Mouse (Mus musculus) heart, embryonic 13.5 days (tissue): ENCODE results near the gene Slc22a12. TPM values are rescaled to one million over a fixed set of nuclear protein-coding genes. Genes with fewer than 3 reads are reported as not detected.
A peak's percentile ranks its signal among the peaks of the same experiment; 100 is the strongest.

Experiments used
- ATAC-seq: fragments of 200-750 bp; cut with Nextera tagmentation; 2 replicates; pipeline ENCODE4 v1.8.0; 2017; ENCODE audit warnings: moderate TSS enrichment; ENCODE audit not compliant: insufficient number of reproducible peaks, low FRiP score, low TSS enrichment; ENCODE audit errors: extremely low read depth
- H3K27ac ChIP-seq: fragments of 300-500 bp; sonication (generic); replicated peaks from 2 replicates; pipeline ENCODE4 v1.5.1; 2015; ENCODE audit warnings: moderate library complexity, mild to moderate bottlenecking, inconsistent platforms
- H3K27me3 ChIP-seq: fragments of 300-500 bp; sonication (generic); replicated peaks from 2 replicates; pipeline ENCODE4 v1.6.1; 2015; ENCODE audit warnings: mild to moderate bottlenecking, inconsistent platforms
- H3K36me3 ChIP-seq: fragments of 300-500 bp; sonication (generic); 2 replicates; pipeline ENCODE4 v1.6.1; 2015; ENCODE audit warnings: mild to moderate bottlenecking, inconsistent platforms
- H3K4me1 ChIP-seq: fragments of 300-500 bp; sonication (generic); 2 replicates; pipeline ENCODE4 v1.6.1; 2015; ENCODE audit warnings: inconsistent platforms
- H3K4me2 ChIP-seq: fragments of 300-500 bp; sonication (generic); 2 replicates; pipeline ENCODE4 v1.6.1; 2015; ENCODE audit warnings: inconsistent platforms, mild to moderate bottlenecking, moderate library complexity
- H3K4me3 ChIP-seq: fragments of 300-500 bp; sonication (generic); 2 replicates; pipeline ENCODE4 v1.5.1; 2015; ENCODE audit warnings: moderate library complexity, mild to moderate bottlenecking, inconsistent platforms
- H3K9ac ChIP-seq: fragments of 300-500 bp; sonication (generic); 2 replicates; pipeline ENCODE4 v1.6.1; 2015; ENCODE audit warnings: inconsistent platforms, mild to moderate bottlenecking, moderate library complexity
- H3K9me3 ChIP-seq: fragments of 300-500 bp; sonication (generic); 2 replicates; pipeline ENCODE4 v1.6.1; 2016; ENCODE audit warnings: inconsistent platforms
- WGBS: fragments of 180-500 bp; shearing (Covaris S2); methylation state at CpG from one replicate; pipeline ENCODE4 v1.1.7; 2015; ENCODE audit warnings: mixed read lengths; 5-methylcytosine and 5-hydroxymethylcytosine counted together
- polyA plus RNA-seq: library from polyadenylated mRNA; unstranded; fragments of >200 nt; fragmentation: Nextera tagmentation; extraction: Ambion mirVana; gene quantifications from 2 replicates; pipeline ENCODE4 v1.2.1, GENCODE M21; 2015

Slc22a12 gene
- polyA plus RNA-seq, 1 experiment from 2014 or later: not detected

DNA sequence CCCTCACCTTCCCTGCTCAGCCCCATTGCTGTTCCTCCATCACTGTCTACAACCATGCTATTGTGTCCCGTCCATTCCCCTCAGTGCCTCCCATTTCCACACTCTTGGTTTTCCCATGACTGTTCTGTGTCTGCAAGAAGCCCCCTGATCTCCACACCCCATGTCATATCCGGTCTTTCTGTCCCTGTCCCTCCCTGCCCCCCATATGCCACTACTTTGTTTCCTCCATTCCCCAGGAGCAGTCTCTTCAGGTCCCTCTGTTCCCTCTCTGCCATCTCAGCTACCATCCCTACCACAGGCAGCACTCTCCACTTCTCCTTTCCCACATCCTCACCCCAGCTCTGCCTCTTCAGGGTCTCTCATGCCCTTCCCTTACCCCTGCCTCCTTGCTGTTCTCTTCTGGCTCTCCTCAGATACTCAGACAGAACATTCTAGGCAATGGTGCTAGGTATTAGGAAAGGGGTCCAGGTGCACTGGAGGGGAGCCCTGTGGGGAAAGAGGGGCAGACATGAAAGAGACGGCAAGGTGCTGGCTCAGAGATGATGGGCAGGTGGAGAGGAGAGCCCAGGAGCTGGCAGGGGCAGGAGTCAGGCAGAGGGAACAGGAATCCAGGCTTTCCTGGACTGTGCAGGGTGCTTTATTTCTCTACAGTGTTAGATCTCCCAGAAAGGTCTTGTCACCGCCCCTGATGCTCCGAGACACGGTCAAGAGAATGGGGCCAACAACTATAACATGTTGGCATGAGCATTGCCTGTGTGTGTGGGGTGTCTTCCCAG is 42.8 kb downstream of the Slc22a12 start:
- peaks cover 100% of the 10 kb centered on the region for H3K27me3 ChIP-seq
- peaks cover 28% of the 10 kb centered on the region for H3K4me1 ChIP-seq
- no peak overlapping the region for H3K27ac ChIP-seq
- no peak overlapping the region for H3K4me2 ChIP-seq
- H3K9me3 ChIP-seq: no peaks in the 10 kb centered on the region
- no peak overlapping the region for H3K4me3 ChIP-seq
- no peak overlapping the region for H3K9ac ChIP-seq
- no peak for ATAC-seq
- WGBS: 56% methylated on average over 6 of the region's 6 CpGs
- H3K36me3 ChIP-seq: no peaks in the 10 kb centered on the region

DNA sequence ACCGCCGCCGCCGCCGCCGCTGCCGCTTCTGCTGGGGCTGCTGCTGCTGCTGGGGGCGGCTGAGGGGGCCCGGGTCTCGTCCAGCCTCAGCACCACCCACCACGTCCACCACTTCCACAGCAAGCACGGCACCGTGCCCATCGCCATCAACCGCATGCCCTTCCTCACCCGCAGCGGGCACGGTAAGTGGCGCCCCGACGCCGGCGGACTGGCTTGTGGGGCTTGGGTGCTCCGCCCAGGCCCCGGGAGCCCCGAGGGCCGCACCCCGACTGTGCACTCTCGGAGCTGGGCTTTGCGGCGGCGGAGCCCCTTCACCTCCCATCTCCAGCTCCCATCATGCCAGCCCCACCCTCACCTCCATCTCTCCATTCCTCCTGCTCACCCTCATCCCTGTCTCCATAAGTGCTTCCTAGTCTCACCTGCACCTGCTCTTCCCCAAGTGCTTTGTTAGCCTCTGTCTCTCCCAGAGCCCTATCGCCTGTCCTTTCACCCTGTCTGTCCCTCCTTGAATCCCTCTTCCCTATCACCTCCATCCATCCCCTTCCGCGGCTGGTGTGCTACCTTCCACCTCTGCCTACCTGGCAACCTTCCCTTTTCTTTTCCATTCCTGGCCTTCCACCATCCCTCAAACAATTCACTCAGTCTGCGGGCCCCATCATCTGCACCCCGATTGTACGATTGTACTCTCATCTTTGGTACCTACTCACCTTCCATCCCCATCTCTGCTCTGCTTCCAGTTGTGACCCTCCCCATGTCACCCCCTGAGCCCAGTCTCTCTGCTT is 44.3 kb downstream of the Slc22a12 start:
- H3K9me3 ChIP-seq: no peaks in the 10 kb centered on the region
- whole genome bisulfite sequencing: 5% methylated on average over 28 of the region's 38 CpGs
- peak overlapping the region; percentile 56 for H3K4me3 ChIP-seq
- peaks cover 98% of the 10 kb centered on the region for H3K27me3 ChIP-seq
- no peak for ATAC-seq
- H3K9ac ChIP-seq: peak overlapping the region; percentile 69
- H3K4me1 ChIP-seq: peaks cover 18% of the 10 kb centered on the region
- no peaks in the 10 kb centered on the region for H3K36me3 ChIP-seq
- H3K27ac ChIP-seq: no peak overlapping the region
- peak overlapping the region; percentile 81 for H3K4me2 ChIP-seq

DNA sequence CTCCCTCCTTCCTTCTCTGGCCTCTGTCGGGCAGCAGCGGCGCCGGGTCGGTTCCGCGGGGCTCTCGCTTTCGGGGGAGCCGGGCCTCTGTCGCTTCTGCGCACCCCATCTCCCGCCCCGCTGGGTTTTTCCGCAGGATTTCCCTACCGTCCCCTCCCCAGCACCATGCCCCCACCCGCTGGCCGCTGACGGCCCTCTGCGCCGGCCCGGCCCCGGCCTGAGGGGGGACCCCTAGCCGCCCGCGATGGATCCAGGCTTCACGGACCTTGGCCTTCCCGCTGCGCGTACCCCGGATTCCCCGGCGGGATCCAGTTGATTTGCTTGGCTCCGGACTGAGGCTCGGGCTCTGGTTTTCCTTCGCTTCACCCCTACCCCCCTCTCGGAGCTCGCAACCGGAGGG is 45.0 kb downstream of the Slc22a12 start:
- peaks cover 98% of the 10 kb centered on the region for H3K27me3 ChIP-seq
- H3K4me1 ChIP-seq: peaks cover 18% of the 10 kb centered on the region
- under 1% methylated on average over 39 of the region's 39 CpGs for WGBS
- H3K27ac ChIP-seq: no peak overlapping the region
- peak overlapping the region; percentile 81 for H3K4me2 ChIP-seq
- H3K4me3 ChIP-seq: peak overlapping the region; percentile 56
- ATAC-seq: no peak
- H3K9me3 ChIP-seq: no peaks in the 10 kb centered on the region
- peak overlapping the region; percentile 69 for H3K9ac ChIP-seq
- no peaks in the 10 kb centered on the region for H3K36me3 ChIP-seq

DNA sequence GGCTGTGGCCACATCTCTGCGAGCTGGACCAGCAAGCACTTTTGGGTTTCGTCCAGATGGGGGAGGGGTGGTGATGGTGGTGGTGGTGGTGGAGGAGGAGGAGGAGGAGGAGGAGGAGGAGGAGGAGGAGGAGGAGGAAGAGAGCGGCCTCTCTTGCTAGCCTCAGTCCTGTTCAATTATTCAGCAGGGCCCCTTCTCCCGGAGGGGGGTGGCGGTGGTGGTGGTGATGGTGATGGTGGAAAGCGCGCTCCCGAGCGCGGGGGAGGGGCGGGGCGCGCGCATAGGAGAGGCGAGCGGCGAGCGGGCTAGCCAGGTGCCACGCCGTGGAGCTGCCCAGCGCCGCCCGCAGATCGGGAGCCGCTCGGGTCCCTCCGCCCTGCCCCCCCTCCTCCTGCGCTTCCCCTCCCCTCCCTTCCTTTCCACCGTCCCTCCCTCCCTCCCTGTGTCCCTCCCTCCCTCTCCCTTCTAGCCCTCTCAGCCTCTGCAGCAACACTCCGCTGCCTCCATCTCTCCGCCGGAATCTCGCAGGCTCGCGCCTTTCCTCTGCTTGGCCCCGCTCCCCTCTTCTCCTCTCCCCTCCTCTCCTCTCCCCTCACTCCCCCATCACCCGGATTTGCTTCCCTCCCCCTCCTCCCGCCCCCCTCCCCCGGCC is 45.6 kb downstream of the Slc22a12 start:
- WGBS: 0% methylated on average over 20 of the region's 39 CpGs
- Histone ChIP-seq H3K27ac (no peak overlapping the region), H3K4me2 (peak overlapping the region; percentile 81), H3K9me3 (no peaks in the 10 kb centered on the region), H3K36me3 (no peaks in the 10 kb centered on the region), H3K27me3 (peaks cover 98% of the 10 kb centered on the region), H3K4me1 (peaks cover 15% of the 10 kb centered on the region), H3K9ac (peak overlapping the region; percentile 69), H3K4me3 (peak overlapping the region; percentile 56)
- ATAC-seq: no peak

DNA sequence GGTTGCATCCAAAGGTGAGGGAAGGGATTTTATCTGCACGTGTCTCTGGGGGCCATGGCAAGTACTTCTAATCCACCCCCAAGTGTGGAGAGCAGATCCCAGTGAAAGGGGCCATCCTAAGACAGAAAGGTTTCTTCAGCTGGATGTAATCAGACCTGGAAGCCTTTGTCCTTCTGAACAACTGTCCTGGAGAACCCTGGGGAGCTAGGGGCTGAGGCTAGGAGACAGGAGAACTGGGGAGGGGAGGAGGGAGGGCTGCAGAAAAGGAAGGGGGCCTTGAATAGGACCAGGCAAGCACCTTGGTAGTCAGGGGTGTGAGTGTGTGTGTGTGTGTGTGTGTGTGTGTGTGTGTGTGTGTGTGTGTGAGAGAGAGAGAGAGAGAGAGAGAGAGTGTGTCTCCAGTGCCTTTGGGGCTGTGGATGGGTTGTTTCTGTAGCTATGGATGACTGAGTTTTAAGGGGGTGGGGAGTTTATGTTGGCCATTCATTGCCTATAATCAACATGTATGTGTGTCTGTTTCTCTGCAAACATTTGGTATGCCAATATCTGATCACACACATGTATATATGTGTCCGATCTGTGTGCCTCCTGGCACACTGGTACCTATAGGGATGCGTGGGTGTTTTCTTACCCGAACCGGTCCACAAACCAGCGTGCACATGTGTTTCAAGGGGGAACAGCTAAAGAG is 46.2 kb downstream of the Slc22a12 start:
- peaks cover 11% of the 10 kb centered on the region for H3K4me1 ChIP-seq
- peaks cover 97% of the 10 kb centered on the region for H3K27me3 ChIP-seq
- peak overlapping the region; percentile 56; the same call in 1 of the 2 replicates for H3K4me3 ChIP-seq
- peak overlapping the region; percentile 81 for H3K4me2 ChIP-seq
- no peak overlapping the region for H3K27ac ChIP-seq
- no peaks in the 10 kb centered on the region for H3K36me3 ChIP-seq
- no peaks in the 10 kb centered on the region for H3K9me3 ChIP-seq
- no peak for ATAC-seq
- no peak overlapping the region for H3K9ac ChIP-seq
- WGBS: 10% methylated on average over 6 of the region's 6 CpGs

DNA sequence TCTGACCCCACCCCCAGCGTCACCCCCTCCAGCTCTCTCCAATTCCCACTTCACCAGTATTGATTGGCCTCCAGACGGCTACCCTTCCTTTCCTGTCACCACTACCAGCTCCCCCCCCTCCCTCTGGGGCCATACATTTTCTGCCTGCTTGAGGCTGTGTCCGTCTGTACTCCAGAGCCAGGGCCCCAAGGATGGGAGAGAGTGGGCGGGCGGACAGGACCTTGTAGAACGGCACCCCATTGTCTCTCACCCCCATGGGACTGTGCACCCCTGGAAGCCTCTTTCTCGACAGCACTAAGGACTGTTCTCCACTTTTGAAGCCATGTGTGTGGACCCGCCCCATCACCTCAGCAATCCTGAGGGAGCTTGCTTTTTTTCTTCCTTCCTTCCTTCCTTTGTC is 47.1 kb downstream of the Slc22a12 start:
- H3K27ac ChIP-seq: no peak overlapping the region
- H3K27me3 ChIP-seq: peaks cover 97% of the 10 kb centered on the region
- no peaks in the 10 kb centered on the region for H3K36me3 ChIP-seq
- H3K4me3 ChIP-seq: no peak overlapping the region
- H3K9me3 ChIP-seq: no peaks in the 10 kb centered on the region
- no peak for ATAC-seq
- no peak overlapping the region for H3K9ac ChIP-seq
- no peak overlapping the region for H3K4me2 ChIP-seq
- 23% methylated on average over 8 of the region's 8 CpGs for WGBS
- peaks cover 11% of the 10 kb centered on the region for H3K4me1 ChIP-seq

DNA sequence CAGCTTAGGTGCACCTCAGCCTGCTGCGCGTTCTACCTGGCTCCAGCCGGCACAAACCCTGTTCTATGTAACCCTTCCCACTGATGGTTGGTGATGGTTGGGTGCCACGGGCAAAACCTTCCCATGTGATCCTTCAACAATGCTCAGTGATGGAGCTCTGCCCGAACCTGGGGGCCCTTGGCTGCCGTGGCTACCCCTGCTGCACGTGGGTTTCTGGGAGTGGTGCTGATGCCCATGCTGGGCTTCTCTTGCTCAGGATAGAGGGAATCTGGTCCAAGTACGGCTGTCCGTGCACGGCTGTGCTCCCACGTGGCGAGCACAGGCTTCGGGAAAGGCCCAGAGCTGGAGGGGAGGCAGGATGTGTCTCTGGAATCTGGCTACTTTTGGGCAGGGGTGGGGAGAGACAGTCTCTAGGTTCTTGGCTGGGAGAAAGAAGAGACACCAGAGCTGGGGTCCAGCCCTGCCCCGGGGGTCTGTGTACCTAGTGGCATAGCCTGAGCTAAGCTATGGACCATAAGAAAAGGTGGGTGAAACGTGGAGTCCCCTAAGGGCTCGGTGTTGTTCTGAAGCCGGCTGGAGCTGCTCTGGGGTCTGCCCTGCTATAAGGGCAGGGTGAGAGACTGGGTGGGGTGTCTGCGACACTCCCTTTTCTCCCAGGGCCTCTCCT is 48.2 kb downstream of the Slc22a12 start:
- H3K9ac ChIP-seq: no peak overlapping the region
- ATAC-seq: no peak

DNA sequence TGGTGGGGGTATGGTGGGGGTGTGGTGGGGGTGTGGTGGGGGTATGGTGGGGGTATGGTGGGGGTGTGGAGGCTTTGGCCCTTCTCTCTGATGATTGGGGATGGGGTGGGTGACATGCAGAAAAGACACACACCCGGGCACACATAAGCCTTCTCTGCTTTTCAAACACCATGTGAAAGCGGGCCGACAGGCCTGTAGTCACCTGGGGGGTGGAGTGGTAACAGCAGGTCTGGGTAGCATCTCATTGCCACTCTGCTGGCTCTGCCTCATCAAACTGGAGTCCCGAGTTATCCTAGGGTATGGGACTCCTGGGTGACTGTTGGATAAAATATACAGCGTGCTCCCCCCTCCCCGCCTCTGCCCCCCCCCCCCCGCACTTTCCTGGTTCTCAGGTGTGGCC is 48.8 kb downstream of the Slc22a12 start:
- H3K4me3 ChIP-seq: no peak overlapping the region
- H3K4me1 ChIP-seq: peaks cover 11% of the 10 kb centered on the region
- no peak overlapping the region for H3K4me2 ChIP-seq
- no peaks in the 10 kb centered on the region for H3K9me3 ChIP-seq
- 65% methylated on average over 6 of the region's 7 CpGs for WGBS
- no peak overlapping the region for H3K9ac ChIP-seq
- no peak for ATAC-seq
- H3K27me3 ChIP-seq: peaks cover 96% of the 10 kb centered on the region
- H3K36me3 ChIP-seq: no peaks in the 10 kb centered on the region
- H3K27ac ChIP-seq: no peak overlapping the region

More for the DNA sequence above, 48.2 kb downstream of the Slc22a12 start:
- H3K4me1 ChIP-seq: peaks cover 11% of the 10 kb centered on the region
- H3K36me3 ChIP-seq: no peaks in the 10 kb centered on the region
- H3K4me2 ChIP-seq: no peak overlapping the region
- no peak overlapping the region for H3K4me3 ChIP-seq
- H3K27ac ChIP-seq: no peak overlapping the region
- no peaks in the 10 kb centered on the region for H3K9me3 ChIP-seq
- peaks cover 97% of the 10 kb centered on the region for H3K27me3 ChIP-seq
- WGBS: 53% methylated on average over 18 of the region's 18 CpGs

DNA sequence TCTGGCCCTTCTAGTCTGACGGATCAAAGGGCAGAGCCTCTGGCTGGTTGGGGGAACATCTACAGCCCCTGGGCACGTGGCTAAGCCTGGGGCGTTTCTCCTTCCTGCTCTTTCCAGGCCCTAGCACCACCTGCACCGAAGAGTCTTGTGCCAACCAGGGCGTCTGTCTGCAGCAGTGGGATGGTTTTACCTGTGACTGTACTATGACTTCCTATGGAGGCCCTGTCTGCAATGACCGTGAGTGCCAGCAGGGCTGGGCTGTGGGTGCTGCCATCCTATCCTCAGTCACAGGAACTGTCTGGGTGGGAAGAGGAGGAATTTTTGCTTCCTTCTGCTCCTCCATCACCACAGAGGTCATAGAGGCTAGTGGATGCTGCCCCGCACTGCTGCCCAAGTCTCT is 49.6 kb downstream of the Slc22a12 start:
- H3K9ac ChIP-seq: no peak overlapping the region
- peaks cover 93% of the 10 kb centered on the region for H3K27me3 ChIP-seq
- H3K9me3 ChIP-seq: no peaks in the 10 kb centered on the region
- no peaks in the 10 kb centered on the region for H3K36me3 ChIP-seq
- no peak overlapping the region for H3K4me2 ChIP-seq
- 73% methylated on average over 7 of the region's 7 CpGs for WGBS
- no peak for ATAC-seq
- H3K4me3 ChIP-seq: no peak overlapping the region
- H3K4me1 ChIP-seq: peaks cover 9% of the 10 kb centered on the region
- H3K27ac ChIP-seq: no peak overlapping the region

DNA sequence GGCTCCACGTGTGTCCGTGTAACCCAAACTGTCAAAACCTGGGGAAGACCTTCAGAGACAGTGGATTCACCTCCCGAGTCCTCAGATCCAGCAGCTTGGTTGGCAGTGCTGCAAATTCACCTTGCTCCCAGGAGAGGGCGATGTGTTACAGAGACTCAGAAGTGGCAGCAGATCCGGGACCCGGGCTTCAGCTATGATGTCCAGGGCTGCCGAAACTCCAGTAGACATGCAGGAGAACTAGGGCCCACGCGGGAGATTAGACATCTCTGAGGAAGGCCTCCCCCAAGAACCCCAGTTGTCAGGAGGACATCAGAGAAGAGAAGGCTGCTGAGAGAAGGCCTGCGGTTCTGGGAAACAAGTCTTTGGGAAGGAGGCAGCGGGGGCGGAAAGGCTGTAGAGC is 50.7 kb downstream of the Slc22a12 start:
- ATAC-seq: no peak
- H3K9me3 ChIP-seq: no peaks in the 10 kb centered on the region
- no peak overlapping the region for H3K4me2 ChIP-seq
- no peak overlapping the region for H3K27ac ChIP-seq
- 21% methylated on average over 12 of the region's 12 CpGs for WGBS
- H3K9ac ChIP-seq: no peak overlapping the region
- H3K4me3 ChIP-seq: no peak overlapping the region
- no peaks in the 10 kb centered on the region for H3K4me1 ChIP-seq
- H3K27me3 ChIP-seq: peaks cover 93% of the 10 kb centered on the region
- no peaks in the 10 kb centered on the region for H3K36me3 ChIP-seq
